Mouse (Mus musculus): ENCODE results near the gene Nup210l.

GRCm38 (mm10) chr3:90067851-90068250 is 36.1 kb upstream of the Nup210l start:
- TF ChIP-seq CTCF (IDR thresholded peaks at IDR 0.05; ENCODE audit: control insufficient read depth, insufficient read depth, insufficient read length) (no peak), MYOG (IDR thresholded peaks at IDR 0.05; ENCODE audit: control insufficient read depth, extremely low read depth, insufficient read length) (no peak), USF1 (IDR thresholded peaks at IDR 0.05; ENCODE audit: low read depth) (no peak), FOSL1 (IDR thresholded peaks at IDR 0.05; ENCODE audit: insufficient read depth, low read length, poor library complexity, severe bottlenecking) (no peak)

All from C2C12 (cell line).